Mouse (Mus musculus) brain, embryonic 18.5 days (tissue): ENCODE data around the gene Eml1.

Source experiments
- DNase-seq: peaks from one replicate; pipeline ENCODE4 v3.0.0-alpha.2; 2012; ENCODE audit warnings: low read depth, low spot score

Eml1 gene

GRCm38 (mm10) chr12:108370596-108371428 lies at the start of gene Eml1:
TSS of gene Eml1 (plus strand) at chr12:108370957.
- no peak for DNase-seq

DNA sequence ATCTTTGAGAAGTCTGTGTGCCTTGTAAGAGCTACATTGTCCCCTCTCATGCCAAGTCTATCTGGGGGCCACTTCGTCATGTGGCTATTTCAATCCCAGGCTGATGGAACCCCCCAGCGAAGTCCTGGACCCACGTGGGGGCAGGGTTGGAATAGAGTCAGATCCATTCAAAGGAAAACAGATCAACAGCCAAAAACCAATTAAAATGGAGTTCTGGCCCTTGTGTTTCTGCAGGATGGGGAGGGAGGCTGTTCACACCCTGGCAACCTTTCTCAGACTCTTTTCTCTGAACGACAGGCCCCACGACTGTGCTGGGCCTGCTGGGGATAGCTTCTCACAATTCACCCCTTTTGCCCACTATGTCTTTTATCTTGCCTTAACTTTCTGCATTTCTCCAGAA lies 44.4 kb upstream of the Eml1 start:
- no peak for DNase-seq

DNA sequence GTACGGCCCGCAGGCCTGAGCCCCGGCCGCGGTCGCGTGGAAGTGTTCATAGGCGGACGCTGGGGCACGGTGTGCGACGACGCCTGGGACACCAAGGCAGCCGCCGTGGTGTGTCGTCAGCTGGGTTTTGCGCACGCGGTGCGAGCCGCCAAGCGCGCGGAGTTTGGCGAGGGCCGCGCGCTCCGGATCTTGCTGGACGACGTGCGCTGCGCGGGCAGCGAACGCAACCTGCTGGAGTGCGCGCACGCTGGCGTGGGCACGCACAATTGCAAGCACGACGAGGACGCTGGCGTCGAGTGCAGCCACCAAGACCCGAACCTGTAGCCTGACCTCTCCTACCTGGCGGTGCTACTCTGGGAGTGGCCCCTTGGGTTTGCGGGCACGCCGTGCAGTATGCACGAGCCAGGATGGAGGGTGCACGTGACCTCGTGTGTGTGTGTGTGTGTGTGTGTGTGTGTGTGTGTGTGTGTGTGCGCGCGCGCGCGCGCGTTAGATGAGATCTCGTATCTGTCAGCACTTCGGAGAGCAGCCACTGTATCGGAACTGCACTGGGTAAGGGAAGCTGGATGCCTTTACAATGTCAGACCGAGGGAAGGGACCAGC lies 42.8 kb upstream of the Eml1 start:
- DNase-seq, result peak; percentile 79

DNA sequence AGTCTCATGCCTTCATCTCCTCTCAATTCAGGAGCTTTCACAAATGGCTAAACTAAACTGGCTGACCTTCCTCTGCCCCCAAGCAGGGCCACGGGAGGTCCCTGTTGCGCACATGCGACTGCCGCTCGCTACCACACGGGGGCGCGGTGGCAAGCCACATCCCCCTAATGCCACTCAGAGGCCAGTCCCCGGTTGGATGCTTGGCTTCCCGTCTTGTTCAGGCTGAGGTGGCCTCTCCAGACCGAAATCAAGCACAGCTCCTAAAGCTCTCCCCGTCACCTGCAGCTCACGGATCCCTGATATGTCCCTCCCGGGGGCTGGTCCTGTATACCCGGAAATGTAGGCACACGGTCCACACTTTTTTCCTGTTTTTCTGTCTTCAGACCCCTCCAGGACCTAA lies 37.7 kb upstream of the Eml1 start:
- DNase-seq, result no peak

DNA sequence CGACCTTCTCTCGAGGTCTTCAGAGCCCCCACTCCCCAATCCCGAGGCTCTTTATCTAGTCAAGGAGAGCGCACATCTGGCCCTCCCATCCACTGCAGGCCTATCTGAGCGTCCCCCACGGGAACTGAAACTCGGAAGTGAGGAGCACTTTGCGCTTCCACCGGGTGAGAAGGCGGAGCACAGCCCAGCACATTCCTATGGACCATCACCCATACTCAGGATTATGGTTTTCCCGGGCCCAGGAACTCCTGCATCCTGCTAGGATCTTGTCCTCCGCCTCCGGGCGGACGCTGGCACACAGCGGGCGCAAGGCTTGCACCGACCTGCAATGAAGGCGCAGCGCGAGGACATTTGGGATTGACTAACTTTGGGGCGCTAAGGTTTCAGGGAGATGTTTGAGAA lies 37.3 kb upstream of the Eml1 start:
- DNase-seq, result no peak

GRCm38 (mm10) chr12:108333895-108334445 lies 36.8 kb upstream of the Eml1 start, which contains the start of gene Cyp46a1:
TSS of gene Cyp46a1 (plus strand) at chr12:108334381.
- peak; percentile 97 for DNase-seq

GRCm38 (mm10) chr12:108334529-108334928 lies 36.2 kb upstream of the Eml1 start:
- no peak for DNase-seq

DNA sequence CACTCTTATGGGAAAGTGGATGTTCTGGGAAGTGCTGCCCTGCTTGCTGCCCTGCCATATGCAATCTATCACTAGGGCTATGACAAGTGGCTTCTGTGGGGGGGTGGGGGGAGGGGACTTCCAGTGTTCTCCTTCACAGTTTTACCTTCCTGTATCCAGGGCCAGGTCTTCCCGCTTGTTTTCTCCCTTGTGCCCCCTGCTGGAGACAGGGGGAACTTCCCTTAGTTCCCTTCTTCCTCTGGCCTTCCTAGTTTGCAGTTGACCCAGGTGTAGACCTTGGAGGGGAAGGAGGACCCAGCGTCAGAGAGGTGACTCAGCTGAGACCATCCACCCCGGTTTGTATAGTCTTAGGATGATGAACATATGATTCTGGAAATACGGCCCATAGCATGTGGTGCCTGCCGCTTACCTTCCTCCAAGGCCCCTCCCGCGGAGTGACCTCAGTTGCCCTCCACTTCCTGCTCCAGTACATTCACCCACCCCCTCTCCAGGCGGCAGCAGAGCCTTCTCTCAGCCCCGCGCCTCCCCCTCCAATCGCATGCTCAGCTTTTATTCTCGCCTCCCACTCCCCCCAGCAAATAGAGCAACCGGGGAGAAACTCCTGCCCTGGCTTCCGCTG lies 32.1 kb upstream of the Eml1 start:
- no peak for DNase-seq

DNA sequence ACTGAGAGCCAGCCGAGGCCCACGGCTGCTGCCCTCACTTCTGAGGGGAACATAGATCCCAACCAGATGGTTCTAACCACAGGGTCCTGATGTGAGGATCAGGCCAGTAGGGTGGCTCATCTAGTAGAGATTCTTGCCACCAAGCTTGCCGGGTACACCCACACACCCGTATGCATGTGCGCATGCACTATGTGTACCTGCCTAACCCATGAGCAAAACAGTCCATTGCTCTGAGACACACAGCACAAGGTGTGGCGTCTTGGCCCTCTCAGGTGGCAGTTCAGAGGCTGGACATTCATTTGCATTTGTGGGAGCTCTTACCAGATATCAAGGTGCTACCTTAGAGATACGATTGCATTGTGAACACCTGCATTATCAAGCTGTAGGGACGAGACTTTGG lies 22.6 kb upstream of the Eml1 start:
- DNase-seq, result no peak

GRCm38 (mm10) chr12:108349026-108349425 lies 21.7 kb upstream of the Eml1 start:
- DNase-seq, result no peak

GRCm38 (mm10) chr12:108350931-108351330 lies 19.8 kb upstream of the Eml1 start:
- DNase-seq, result no peak

DNA sequence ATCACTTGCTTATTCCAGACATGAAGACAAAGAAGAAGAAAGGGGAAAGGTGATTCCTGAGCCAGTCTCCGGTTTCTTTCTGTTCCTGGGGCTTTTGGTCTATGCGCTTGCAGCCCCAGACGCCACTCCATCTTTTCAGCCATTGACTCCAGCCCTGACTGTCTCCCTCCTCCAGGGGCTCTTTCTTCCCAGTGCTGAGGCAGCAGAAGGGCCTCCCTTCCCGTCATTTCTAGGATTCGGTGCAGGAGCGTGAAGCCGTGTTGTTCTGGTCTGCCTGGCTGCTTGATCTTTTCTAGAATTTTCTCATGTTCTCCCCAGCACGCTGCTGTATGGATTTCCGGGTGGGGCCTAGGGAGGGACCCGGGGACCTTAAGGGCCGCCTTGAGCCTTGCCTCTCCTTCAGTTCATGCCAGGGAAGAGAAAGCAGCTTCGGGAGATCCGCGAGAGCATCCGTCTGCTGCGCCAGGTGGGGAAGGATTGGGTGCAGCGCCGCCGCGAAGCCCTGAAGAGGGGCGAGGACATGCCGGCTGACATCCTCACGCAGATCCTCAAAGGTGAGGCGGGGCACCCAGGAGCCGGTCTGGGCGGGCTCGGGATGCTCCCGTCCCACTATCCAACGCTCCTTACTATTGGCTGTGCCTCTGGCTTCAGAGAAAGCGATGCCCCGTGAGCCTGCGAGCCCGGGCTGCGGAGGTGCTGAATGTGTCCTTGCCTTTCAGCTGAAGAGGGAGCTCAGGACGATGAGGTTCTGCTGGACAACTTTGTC lies 18.2 kb upstream of the Eml1 start:
- DNase-seq, result no peak

DNA sequence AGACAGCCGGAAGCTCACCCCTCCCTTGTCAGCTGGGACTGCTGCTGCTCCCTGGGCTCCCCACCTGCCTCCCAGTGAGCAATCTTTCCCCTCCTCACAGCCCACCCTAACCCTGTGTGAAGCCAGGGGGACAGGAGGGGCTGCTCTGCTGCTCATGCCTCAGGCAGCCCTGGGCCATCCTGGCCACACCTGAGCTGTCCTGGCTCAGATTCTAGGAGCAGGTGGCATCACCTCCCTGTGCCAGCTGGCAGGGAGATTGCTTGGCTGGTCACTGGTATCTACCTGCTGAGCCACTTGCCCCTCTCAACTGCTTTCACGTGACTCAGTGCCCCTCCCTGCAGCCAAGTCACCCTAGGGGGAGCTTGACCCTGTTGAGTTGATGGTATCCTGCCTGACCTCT lies 16.5 kb upstream of the Eml1 start:
- DNase-seq, result no peak

DNA sequence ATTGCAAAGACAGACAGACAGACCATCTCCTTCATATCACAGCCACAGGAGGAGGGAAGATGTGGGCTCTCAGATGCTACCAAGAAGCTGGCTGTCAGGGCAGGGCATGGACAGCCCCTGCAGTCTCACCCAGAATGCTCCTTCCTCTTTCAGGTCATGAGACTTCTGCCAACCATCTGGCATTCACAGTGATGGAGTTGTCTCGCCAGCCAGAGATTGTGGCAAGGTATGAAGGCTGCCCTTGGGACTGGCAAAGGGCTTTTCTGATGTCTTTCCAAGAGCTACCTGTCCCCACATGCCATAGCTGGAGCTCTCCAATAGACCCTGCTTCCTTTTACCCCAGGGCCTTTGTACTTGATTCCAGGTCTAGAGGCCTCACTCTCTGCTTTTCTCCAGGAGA lies 15.5 kb upstream of the Eml1 start:
- no peak for DNase-seq

DNA sequence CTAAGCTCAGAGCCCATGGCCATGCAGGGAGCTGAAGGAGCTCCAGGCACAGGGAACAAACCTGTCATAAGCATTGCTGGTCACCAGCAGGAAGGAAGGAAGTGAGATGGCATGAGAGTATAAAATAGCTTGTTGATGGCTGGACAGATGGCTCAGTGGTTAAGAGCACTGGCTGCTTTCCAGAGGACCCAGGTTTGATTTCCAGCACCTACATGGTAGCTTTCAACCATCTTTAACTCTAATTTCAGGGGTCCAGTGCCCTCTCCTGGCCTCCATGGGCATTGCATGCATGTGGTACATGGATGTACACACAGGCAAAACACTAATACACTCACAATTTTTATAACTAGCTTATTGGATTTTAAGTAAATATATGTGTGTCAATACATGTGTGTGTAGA lies 14.8 kb upstream of the Eml1 start:
- DNase-seq, result no peak

GRCm38 (mm10) chr12:108363796-108364195 lies 7.0 kb upstream of the Eml1 start:
- peak; percentile 52 for DNase-seq

DNA sequence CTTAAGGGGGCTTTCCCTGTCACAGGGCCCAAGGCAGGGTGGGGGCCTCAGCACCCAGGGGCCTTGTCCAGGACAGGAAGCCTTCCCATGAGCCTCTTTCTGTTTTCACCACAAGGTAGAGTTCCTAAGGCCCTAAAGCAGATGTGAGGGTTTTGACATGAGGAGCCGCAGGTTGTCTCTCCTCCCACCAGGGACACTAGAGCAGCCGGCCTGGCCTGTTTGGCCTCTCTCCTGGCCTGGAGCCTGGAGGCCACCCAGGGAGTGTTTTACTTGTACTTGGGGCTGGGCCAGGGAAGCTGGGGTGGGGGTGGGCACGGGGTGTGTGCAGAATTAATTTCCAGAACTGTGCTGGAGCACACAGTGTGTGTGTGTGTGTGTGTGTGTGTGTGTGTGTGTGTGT lies 5.4 kb upstream of the Eml1 start:
- DNase-seq, result no peak

DNA sequence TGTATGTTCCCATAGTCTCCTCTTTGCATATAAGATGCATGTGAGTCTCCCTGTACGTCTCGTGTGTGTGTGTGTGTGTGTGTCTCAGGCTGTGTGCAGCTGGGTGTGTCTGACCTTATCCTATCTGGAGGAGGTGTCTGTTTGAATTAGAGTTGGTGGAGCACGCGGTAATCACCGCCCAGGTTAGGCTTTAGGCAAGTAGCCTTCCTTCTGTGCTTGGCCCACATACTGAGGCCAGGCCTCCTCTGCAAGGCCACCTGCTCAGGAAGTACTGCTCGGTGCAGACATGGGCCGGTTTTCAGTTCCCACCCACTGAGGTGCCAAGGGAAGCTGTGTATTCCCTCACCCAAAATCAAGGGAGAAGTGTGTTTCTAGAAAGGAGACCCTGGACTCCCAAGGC lies 4.9 kb upstream of the Eml1 start:
- no peak for DNase-seq

DNA sequence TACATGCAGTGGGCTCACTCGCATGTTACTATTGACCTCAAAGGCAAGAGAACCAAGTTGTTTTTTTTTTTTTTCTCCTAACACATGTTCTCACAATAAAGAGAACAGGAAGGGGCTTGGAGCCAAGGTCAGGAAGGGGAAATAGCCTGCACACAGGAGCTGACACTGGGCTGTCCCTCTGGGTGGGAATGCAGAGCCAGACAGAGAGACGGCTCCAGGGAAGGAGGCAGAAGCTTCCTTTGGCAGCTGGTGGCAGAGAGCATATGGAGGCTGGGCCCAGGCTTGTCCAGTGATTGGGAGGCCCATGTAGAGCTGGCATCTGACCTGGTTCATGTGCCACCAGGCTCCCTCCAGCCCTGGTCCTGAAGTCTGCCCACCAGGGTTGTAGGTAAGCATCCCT lies 2.8 kb upstream of the Eml1 start:
- DNase-seq, result no peak

DNA sequence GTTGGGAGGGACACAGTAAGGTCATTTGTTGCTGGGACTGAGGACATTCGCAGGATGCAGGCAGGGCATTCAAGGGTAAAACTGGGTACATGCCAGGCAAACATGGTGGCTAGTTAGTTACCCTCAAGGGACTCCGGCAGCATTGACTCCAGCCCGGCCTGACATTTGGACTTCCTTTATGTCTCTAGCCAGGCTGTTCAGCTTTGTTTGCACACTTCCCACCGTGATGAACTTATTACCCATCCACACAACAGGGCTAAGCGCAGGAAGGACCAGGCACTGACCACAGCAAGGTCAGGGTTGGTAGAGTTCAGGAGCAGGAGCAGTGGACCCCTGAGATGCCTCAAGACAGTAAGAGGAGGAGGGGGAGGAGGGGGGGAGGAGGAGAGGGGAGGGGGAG lies 1.8 kb upstream of the Eml1 start:
- DNase-seq, result no peak

DNA sequence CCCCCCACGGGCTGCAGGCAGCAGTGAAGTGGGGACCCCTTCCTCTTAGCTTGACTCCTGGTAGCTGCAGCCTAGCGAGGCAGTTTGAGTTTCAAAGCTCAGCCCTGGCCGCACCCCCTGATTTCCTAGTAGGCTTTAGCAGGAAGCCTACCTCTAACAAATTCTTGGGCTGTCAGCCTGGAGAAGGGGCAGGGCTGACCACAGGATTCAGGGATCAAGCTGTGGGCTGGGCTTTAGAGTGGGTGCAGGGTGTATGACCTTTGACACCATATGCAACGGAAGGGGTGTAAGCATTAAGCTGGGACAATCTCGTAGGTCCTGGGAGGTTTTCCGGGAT lies 640 bp downstream of the Eml1 start:
- DNase-seq, result no peak

- no peak for DNase-seq
Observed at GRCm38 (mm10) chr12:108372241-108372640, 1.5 kb downstream of the Eml1 start.
